Mouse (Mus musculus) liver, embryonic 16.5 days (tissue): Measurements from ENCODE around the gene Vps13d. TPM values are rescaled to one million over a fixed set of nuclear protein-coding genes. Genes with fewer than 3 reads are reported as not detected.

Source experiments
- ATAC-seq: fragments of 200-750 bp; cut with Nextera tagmentation; 2 replicates; pipeline ENCODE4 v1.8.0; 2017; ENCODE audit warnings: low read depth, mild to moderate bottlenecking, moderate number of reproducible peaks, moderate library complexity
- H3K27ac ChIP-seq: fragments of 300-500 bp; sonication (generic); 2 replicates; pipeline ENCODE4 v1.5.1; 2014; ENCODE audit warnings: mild to moderate bottlenecking, low read length
- H3K27me3 ChIP-seq: fragments of 300-500 bp; sonication (generic); 2 replicates; pipeline ENCODE4 v1.6.1; 2014; ENCODE audit warnings: low read depth, low read length, mixed read lengths; ENCODE audit not compliant: control insufficient read depth, insufficient read depth
- H3K36me3 ChIP-seq: fragments of 300-500 bp; sonication (generic); 2 replicates; pipeline ENCODE4 v1.6.1; 2014; ENCODE audit warnings: mild to moderate bottlenecking; ENCODE audit not compliant: control insufficient read depth, insufficient read depth
- H3K4me1 ChIP-seq: fragments of 300-500 bp; sonication (generic); 2 replicates; pipeline ENCODE4 v1.6.1; 2014; ENCODE audit warnings: low read depth, low read length, mixed read lengths; ENCODE audit not compliant: control insufficient read depth
- H3K4me2 ChIP-seq: fragments of 300-500 bp; sonication (generic); 2 replicates; pipeline ENCODE4 v1.6.1; 2014; ENCODE audit warnings: low read depth, low read length, mixed read lengths
- H3K4me3 ChIP-seq: fragments of 300-500 bp; sonication (generic); 2 replicates; pipeline ENCODE4 v1.5.1; 2014; ENCODE audit warnings: low read depth, mild to moderate bottlenecking, low read length
- H3K9ac ChIP-seq: fragments of 300-500 bp; sonication (generic); 2 replicates; pipeline ENCODE4 v1.6.1; 2014; ENCODE audit warnings: low read depth, low read length
- H3K9me3 ChIP-seq: fragments of 300-500 bp; sonication (generic); replicated peaks from 2 replicates; pipeline ENCODE4 v1.6.1; 2016; ENCODE audit warnings: low read length; ENCODE audit not compliant: control insufficient read depth
- WGBS: fragments of 180-500 bp; shearing (Covaris S2); extraction: QIAGEN DNeasy Blood & Tissue Kit; methylation state at CpG from one replicate; pipeline ENCODE4 v1.1.7; 2014; ENCODE audit not compliant: insufficient replicate concordance; 5-methylcytosine and 5-hydroxymethylcytosine counted together
- polyA plus RNA-seq: library from polyadenylated mRNA; unstranded; fragments of >200 nt; fragmentation: Nextera tagmentation; extraction: Ambion mirVana; gene quantifications from 2 replicates; pipeline ENCODE4 v1.2.1, GENCODE M21; 2015

The Vps13d gene
- polyA plus RNA-seq, 1 experiment from 2014 or later = 3.7 TPM

DNA sequence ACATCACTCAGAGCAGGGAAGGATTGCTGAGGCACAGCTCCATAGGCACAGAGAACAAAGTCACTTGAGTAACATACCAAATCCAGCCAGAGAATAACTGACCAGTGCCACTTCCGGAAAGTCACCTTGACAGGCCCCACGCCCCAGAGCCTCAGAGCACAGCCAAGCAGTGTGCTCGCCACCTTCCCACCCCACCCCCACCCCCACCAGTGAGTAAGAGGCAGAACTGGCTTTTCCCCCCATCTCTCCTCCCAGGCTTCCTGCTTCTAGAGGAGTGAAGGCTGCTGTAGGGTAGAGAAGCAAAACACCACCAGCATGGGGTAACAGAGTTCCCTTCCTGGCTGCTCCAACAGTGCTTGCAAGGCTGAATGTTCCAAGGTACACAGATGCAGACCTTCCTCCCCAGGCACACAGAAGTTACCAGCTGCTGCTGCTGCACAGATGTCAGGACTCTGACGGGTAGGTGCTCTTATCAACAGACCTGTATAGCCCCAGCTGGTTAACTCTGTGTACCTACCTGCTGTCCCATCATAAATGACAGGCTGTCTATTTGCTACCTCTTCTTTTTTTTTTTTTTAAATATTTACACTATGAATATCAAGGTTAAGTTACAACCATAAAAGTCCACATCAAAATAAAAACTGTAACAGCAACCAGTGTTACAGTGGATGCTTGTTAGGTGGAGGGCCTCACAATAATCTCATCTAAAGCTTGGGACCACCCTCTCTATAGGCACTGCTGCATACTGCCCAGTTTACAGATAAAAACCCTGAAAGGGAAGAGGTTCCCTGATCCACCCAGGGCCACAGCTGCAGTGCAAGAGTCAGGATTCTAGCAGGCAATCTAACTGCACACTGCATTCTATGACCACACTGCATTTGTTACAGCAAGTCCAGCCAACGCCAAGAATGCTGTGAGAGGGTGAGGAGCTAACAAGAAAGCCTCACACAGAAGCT, 47.5 kb downstream of the Vps13d start:
- no peak for ATAC-seq
- H3K4me1 ChIP-seq = no peaks in the 10 kb centered on the region
- 52% methylated on average over 5 of the region's 5 CpGs for WGBS
- no peak overlapping the region for H3K27ac ChIP-seq
- no peak overlapping the region for H3K4me2 ChIP-seq
- H3K36me3 ChIP-seq = peaks cover 21% of the 10 kb centered on the region
- H3K4me3 ChIP-seq = no peak overlapping the region
- no peaks in the 10 kb centered on the region for H3K9me3 ChIP-seq
- H3K27me3 ChIP-seq = no peaks in the 10 kb centered on the region
- H3K9ac ChIP-seq = no peak overlapping the region

- Histone ChIP-seq H3K9me3 (no peaks in the 10 kb centered on the region), H3K27ac (no peak overlapping the region), H3K27me3 (no peaks in the 10 kb centered on the region), H3K9ac (no peak overlapping the region), H3K4me3 (no peak overlapping the region), H3K4me1 (no peaks in the 10 kb centered on the region), H3K4me2 (no peak overlapping the region), H3K36me3 (peaks cover 28% of the 10 kb centered on the region)
- no peak for ATAC-seq
- WGBS = 53% methylated on average over 5 of the region's 5 CpGs
These were observed 51.3 kb downstream of the Vps13d start for GRCm38 (mm10) chr4:145143533-145143932.

DNA sequence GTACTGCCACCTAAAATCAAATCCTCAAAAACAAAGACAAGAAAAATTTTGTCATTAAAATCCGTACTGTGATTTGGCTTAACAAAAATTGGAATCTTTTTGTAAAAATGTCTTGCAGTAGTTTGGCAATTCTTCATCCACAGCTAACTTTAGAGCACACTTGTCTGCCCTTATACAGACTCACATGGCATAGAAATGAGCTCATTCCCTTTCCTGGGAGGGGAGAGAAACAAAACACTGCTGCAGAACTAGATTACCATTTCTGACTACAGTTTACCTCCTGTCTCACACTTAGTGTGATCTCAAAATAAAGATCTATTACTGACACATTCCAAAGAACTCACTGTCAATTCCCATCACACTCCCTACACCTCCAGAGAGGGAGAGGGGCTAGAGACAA, 58.1 kb downstream of the Vps13d start:
- Histone ChIP-seq H3K36me3 (peaks cover 32% of the 10 kb centered on the region), H3K9me3 (no peaks in the 10 kb centered on the region), H3K9ac (no peak overlapping the region), H3K4me1 (no peaks in the 10 kb centered on the region), H3K4me2 (no peak overlapping the region), H3K27me3 (no peaks in the 10 kb centered on the region), H3K4me3 (no peak overlapping the region), H3K27ac (no peak overlapping the region)
- ATAC-seq = no peak
- 67% methylated on average over 1 of the region's 1 CpGs for WGBS

DNA sequence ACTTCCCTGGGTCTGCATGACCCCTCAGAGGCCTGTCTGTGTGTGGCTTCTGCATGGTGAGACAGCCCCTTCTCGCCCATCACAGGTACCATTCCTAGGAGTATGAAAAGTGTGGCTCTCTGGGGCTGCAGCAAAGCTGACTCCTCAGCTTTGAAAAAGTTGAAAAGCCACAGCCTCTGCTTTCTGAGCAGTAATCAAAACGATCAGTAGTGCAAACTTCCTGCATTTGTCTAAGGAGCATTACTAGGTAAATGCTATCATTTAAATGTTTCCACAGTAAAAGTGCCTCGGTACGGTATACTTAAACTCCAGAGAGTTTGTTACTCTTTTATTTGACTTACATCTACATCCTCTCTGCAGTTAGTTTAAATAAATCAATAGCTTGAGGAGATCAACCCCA, 59.3 kb downstream of the Vps13d start:
- Histone ChIP-seq H3K9ac (no peak overlapping the region), H3K4me3 (no peak overlapping the region), H3K4me1 (no peaks in the 10 kb centered on the region), H3K27me3 (no peaks in the 10 kb centered on the region), H3K36me3 (peaks cover 26% of the 10 kb centered on the region), H3K27ac (no peak overlapping the region), H3K4me2 (no peak overlapping the region), H3K9me3 (no peaks in the 10 kb centered on the region)
- 62% methylated on average over 4 of the region's 4 CpGs for WGBS
- no peak for ATAC-seq

GRCm38 (mm10) chr4:145130772-145131171, 64.0 kb downstream of the Vps13d start:
- Histone ChIP-seq H3K4me1 (no peaks in the 10 kb centered on the region), H3K27ac (no peak overlapping the region), H3K9ac (no peak overlapping the region), H3K27me3 (no peaks in the 10 kb centered on the region), H3K4me2 (no peak overlapping the region), H3K36me3 (peaks cover 34% of the 10 kb centered on the region), H3K4me3 (no peak overlapping the region), H3K9me3 (no peaks in the 10 kb centered on the region)
- WGBS = 96% methylated on average over 1 of the region's 1 CpGs
- no peak for ATAC-seq

GRCm38 (mm10) chr4:145129956-145130548, 64.8 kb downstream of the Vps13d start:
- H3K36me3 ChIP-seq = peaks cover 34% of the 10 kb centered on the region
- no peaks in the 10 kb centered on the region for H3K9me3 ChIP-seq
- no peak for ATAC-seq
- no peak overlapping the region for H3K27ac ChIP-seq
- H3K27me3 ChIP-seq = no peaks in the 10 kb centered on the region
- H3K4me2 ChIP-seq = no peak overlapping the region
- H3K4me1 ChIP-seq = no peaks in the 10 kb centered on the region
- H3K4me3 ChIP-seq = no peak overlapping the region
- no peak overlapping the region for H3K9ac ChIP-seq

- 80% methylated on average over 4 of the region's 4 CpGs for WGBS
- no peak for ATAC-seq
- Histone ChIP-seq H3K36me3 (peaks cover 25% of the 10 kb centered on the region), H3K27ac (no peak overlapping the region), H3K9ac (no peak overlapping the region), H3K4me1 (no peaks in the 10 kb centered on the region), H3K4me3 (no peak overlapping the region), H3K9me3 (no peaks in the 10 kb centered on the region), H3K27me3 (no peaks in the 10 kb centered on the region), H3K4me2 (no peak overlapping the region)
These were observed 69.2 kb downstream of the Vps13d start for GRCm38 (mm10) chr4:145125463-145126220.

DNA sequence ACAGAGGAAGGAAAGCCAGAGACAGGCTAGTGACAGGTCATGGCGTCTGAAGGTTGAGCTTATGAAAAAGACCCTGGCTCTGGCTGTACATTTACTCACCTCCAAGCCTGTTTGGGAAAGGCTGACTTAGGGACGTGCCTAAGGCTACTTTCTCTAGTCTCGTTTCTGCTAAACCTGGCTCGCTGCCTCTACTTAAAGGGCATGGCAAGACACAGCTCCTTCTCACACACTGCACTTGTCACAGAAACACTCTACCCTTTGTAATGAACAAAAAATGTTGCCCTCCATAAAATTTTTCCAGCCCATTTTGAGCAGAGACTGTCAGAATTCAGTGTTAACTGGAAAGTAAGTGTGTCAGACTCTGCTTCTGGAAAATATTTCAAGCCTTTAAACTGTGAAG, 70.4 kb downstream of the Vps13d start:
- no peak for ATAC-seq
- Histone ChIP-seq H3K27me3 (no peaks in the 10 kb centered on the region), H3K9me3 (no peaks in the 10 kb centered on the region), H3K4me1 (no peaks in the 10 kb centered on the region), H3K4me2 (no peak overlapping the region), H3K36me3 (peaks cover 24% of the 10 kb centered on the region), H3K27ac (no peak overlapping the region), H3K9ac (no peak overlapping the region), H3K4me3 (no peak overlapping the region)
- WGBS = 76% methylated on average over 4 of the region's 4 CpGs

- Histone ChIP-seq H3K27ac (no peak overlapping the region), H3K4me1 (no peaks in the 10 kb centered on the region), H3K36me3 (peaks cover 36% of the 10 kb centered on the region), H3K9me3 (no peaks in the 10 kb centered on the region), H3K27me3 (no peaks in the 10 kb centered on the region), H3K4me3 (no peak overlapping the region), H3K4me2 (no peak overlapping the region), H3K9ac (no peak overlapping the region)
- 43% methylated on average over 4 of the region's 4 CpGs for WGBS
- ATAC-seq = no peak
These were observed 83.2 kb downstream of the Vps13d start for GRCm38 (mm10) chr4:145111641-145112040.
